Comparison of ENCODE assay signal across 14 mouse cellular contexts in the genomic region with DNA sequence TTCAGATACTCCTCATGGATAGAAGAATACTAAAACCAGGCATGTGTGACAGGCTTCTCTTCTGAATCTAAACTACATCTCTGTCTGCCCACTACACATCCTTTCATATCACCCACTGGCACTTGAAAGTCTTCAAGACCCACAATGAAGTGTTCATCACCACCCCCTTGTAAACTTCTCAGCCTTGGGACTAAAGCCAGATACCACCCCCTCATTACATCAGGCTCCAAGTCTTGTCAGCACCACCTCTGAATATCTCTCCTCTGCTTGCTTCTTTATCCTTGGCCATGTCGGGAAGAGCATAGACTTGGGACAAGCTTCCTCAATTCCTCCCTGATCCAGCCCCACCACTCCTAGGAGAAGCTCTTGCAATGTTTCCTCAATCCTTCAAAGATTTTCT.
"Had no signal": no experiment of that assay in that cellular context is flagged by ENCODE, and none has a peak within 500 bp of the region (broad histone marks: within the 10 kb centered on the region; RNA-seq: fewer than 3 reads in every experiment).

No protein-coding gene starts in this region.

- H3K36me3 ChIP-seq: liver, embryonic 13.5 days had no signal

- ATAC-seq: intestine, postnatal 0 days had no signal

- H3K4me1 ChIP-seq: liver, embryonic 13.5 days had no signal

- H3K4me2 ChIP-seq: liver, embryonic 13.5 days; midbrain, embryonic 11.5 days had no signal

- DNase-seq: kidney, adult 2 months; kidney, postnatal 25 days; layer of hippocampus, adult 9-11 months; liver, embryonic 13.5 days; lung, adult 2 months; lung, postnatal 14 days; lung, postnatal 4 days; midbrain, embryonic 14.5 days; thymus, postnatal 25 days had no signal

- H3K27ac ChIP-seq: kidney, postnatal 0 days; layer of hippocampus, adult 2 months; liver, embryonic 13.5 days; stomach, postnatal 0 days had no signal

- H3K9me3 ChIP-seq: liver, embryonic 13.5 days had no signal

- H3K4me3 ChIP-seq: layer of hippocampus, adult 2 months; liver, embryonic 13.5 days had no signal

- H3K27me3 ChIP-seq: liver, embryonic 13.5 days had no signal

- H3K9ac ChIP-seq: liver, embryonic 13.5 days had no signal
